Mouse (Mus musculus) megakaryocyte, embryonic 14.5 days (primary cell): Measurements from ENCODE around the gene Tldc2. TPM values are rescaled to one million over a fixed set of nuclear protein-coding genes. Genes with fewer than 3 reads are reported as not detected.
A peak's percentile ranks its signal among the peaks of the same experiment; 100 is the strongest.

Source experiments
- H3K27me3 ChIP-seq: replicated peaks from 2 replicates; pipeline ENCODE3; 2012; ENCODE audit warnings: inconsistent platforms
- H3K36me3 ChIP-seq: replicated peaks from 2 replicates; pipeline ENCODE3; 2012; ENCODE audit warnings: low read length, inconsistent platforms, mixed read lengths
- H3K4me1 ChIP-seq: 2 replicates; pipeline ENCODE4 v1.6.1; 2012; ENCODE audit warnings: inconsistent platforms
- H3K4me3 ChIP-seq: replicated peaks from 2 replicates; pipeline ENCODE3; 2012; ENCODE audit warnings: moderate library complexity, mild to moderate bottlenecking, inconsistent platforms
- H3K9me3 ChIP-seq: 2 replicates; pipeline ENCODE4 v1.6.1; 2012; ENCODE audit warnings: inconsistent platforms
- FLI1 ChIP-seq: IDR thresholded peaks from 2 replicates; pipeline ENCODE4 v1.6.1; 2012; ENCODE audit warnings: low read length, inconsistent platforms, mixed read lengths
- GATA1 ChIP-seq: IDR thresholded peaks from 3 replicates; pipeline ENCODE4 v1.6.1; 2012; ENCODE audit warnings: mixed read lengths, low read length, inconsistent platforms, borderline replicate concordance
- polyA plus RNA-seq: library from polyadenylated mRNA; stranded (reverse); fragments of >175 nt; gene quantifications from 2 replicates; pipeline ENCODE4 v1.2.3, GENCODE M21; 2012; ENCODE audit warnings: low replicate concordance; ENCODE audit not compliant: insufficient read depth

Gene Tldc2
- not detected in 2 replicates for polyA plus RNA-seq

- TF ChIP-seq GATA1 (no peak), FLI1 (no peak)
- Histone ChIP-seq H3K27me3 (peaks cover 89% of the 10 kb centered on the region), H3K4me1 (peaks cover 31% of the 10 kb centered on the region), H3K4me3 (no peak within 1 kb of the TSS), H3K36me3 (no peaks in the 10 kb centered on the region), H3K9me3 (no peaks in the 10 kb centered on the region)
Measured at GRCm38 (mm10) chr2:157086796-157087195, at the start of gene Tldc2. Gene Tldc2 (plus strand): TSS chr2:157087055.

GRCm38 (mm10) chr2:157037303-157037702, 49.6 kb upstream of the Tldc2 start:
- peaks cover 64% of the 10 kb centered on the region for H3K4me1 ChIP-seq
- H3K36me3 ChIP-seq = peaks cover 76% of the 10 kb centered on the region
- H3K27me3 ChIP-seq = peaks cover 2% of the 10 kb centered on the region
- H3K4me3 ChIP-seq = no peak overlapping the region
- TF ChIP-seq FLI1 = no peak
- TF ChIP-seq GATA1 = no peak
- no peaks in the 10 kb centered on the region for H3K9me3 ChIP-seq

- TF ChIP-seq GATA1 = no peak
- no peak for TF ChIP-seq FLI1
- H3K4me1 ChIP-seq = peaks cover 77% of the 10 kb centered on the region
Measured at GRCm38 (mm10) chr2:157039900-157040648, 46.8 kb upstream of the Tldc2 start.

GRCm38 (mm10) chr2:157040649-157041046, 46.2 kb upstream of the Tldc2 start:
- Histone ChIP-seq H3K4me3 (peak overlapping the region; percentile 9), H3K4me1 (peaks cover 73% of the 10 kb centered on the region), H3K36me3 (peaks cover 77% of the 10 kb centered on the region), H3K27me3 (peaks cover 2% of the 10 kb centered on the region), H3K9me3 (peaks cover 11% of the 10 kb centered on the region)
- no peak for TF ChIP-seq GATA1
- TF ChIP-seq FLI1 = no peak

More at GRCm38 (mm10) chr2:157039900-157040648, 46.8 kb upstream of the Tldc2 start:
- peaks cover 5% of the 10 kb centered on the region for H3K9me3 ChIP-seq
- peaks cover 2% of the 10 kb centered on the region for H3K27me3 ChIP-seq
- H3K4me3 ChIP-seq = peak overlapping the region; percentile 17
- peaks cover 76% of the 10 kb centered on the region for H3K36me3 ChIP-seq

- TF ChIP-seq FLI1 = 0 out of 2 replicates have a peak, but pooled peaks have one; percentile 10
- TF ChIP-seq GATA1 = no peak; the same call in 2 of the 3 replicates
- peaks cover 82% of the 10 kb centered on the region for H3K36me3 ChIP-seq
- peaks cover 2% of the 10 kb centered on the region for H3K27me3 ChIP-seq
- H3K4me1 ChIP-seq = peaks cover 66% of the 10 kb centered on the region
- peak overlapping the region; percentile 65 for H3K4me3 ChIP-seq
- H3K9me3 ChIP-seq = peaks cover 16% of the 10 kb centered on the region
Measured at GRCm38 (mm10) chr2:157041421-157041820, 45.4 kb upstream of the Tldc2 start.

- peaks cover 16% of the 10 kb centered on the region for H3K9me3 ChIP-seq
- H3K4me3 ChIP-seq = no peak overlapping the region
- TF ChIP-seq FLI1 (no peak), GATA1 (no peak)
- peaks cover 2% of the 10 kb centered on the region for H3K27me3 ChIP-seq
- peaks cover 74% of the 10 kb centered on the region for H3K36me3 ChIP-seq
- peaks cover 64% of the 10 kb centered on the region for H3K4me1 ChIP-seq
Measured at GRCm38 (mm10) chr2:157043556-157043955, 43.3 kb upstream of the Tldc2 start.

- peaks cover 68% of the 10 kb centered on the region for H3K4me1 ChIP-seq
- H3K36me3 ChIP-seq = peaks cover 74% of the 10 kb centered on the region
- H3K27me3 ChIP-seq = peaks cover 2% of the 10 kb centered on the region
- no peak for TF ChIP-seq GATA1
- no peak for TF ChIP-seq FLI1
- H3K4me3 ChIP-seq = no peak overlapping the region
- peaks cover 16% of the 10 kb centered on the region for H3K9me3 ChIP-seq
Measured at GRCm38 (mm10) chr2:157043987-157044386, 42.9 kb upstream of the Tldc2 start.

- Histone ChIP-seq H3K4me3 (no peak overlapping the region), H3K36me3 (peaks cover 72% of the 10 kb centered on the region), H3K4me1 (peaks cover 58% of the 10 kb centered on the region), H3K9me3 (peaks cover 16% of the 10 kb centered on the region), H3K27me3 (peaks cover 2% of the 10 kb centered on the region)
- TF ChIP-seq GATA1 = no peak
- TF ChIP-seq FLI1 = no peak
Measured at GRCm38 (mm10) chr2:157045932-157046331, 40.9 kb upstream of the Tldc2 start.

GRCm38 (mm10) chr2:157046956-157047355, 39.9 kb upstream of the Tldc2 start:
- no peak overlapping the region for H3K4me3 ChIP-seq

More at GRCm38 (mm10) chr2:157046956-157047355, 39.9 kb upstream of the Tldc2 start:
- peaks cover 49% of the 10 kb centered on the region for H3K4me1 ChIP-seq
- H3K9me3 ChIP-seq = peaks cover 16% of the 10 kb centered on the region
- H3K27me3 ChIP-seq = peaks cover 2% of the 10 kb centered on the region
- TF ChIP-seq FLI1 = no peak
- no peak for TF ChIP-seq GATA1
- H3K36me3 ChIP-seq = peaks cover 72% of the 10 kb centered on the region
